Mouse (Mus musculus): ENCODE results near the gene Fam57b. TPM values are rescaled to one million over a fixed set of nuclear protein-coding genes. Genes with fewer than 3 reads are reported as not detected.

Fam57b gene
- total and polyA plus RNA-seq, 3 experiments: 0.30 TPM; not detected in 2

- H3K9me3 ChIP-seq (replicated peaks; ENCODE audit: low read length): peaks cover 4% of the 10 kb centered on the region
- TF ChIP-seq JUND (conservative IDR thresholded peaks at IDR 0.05; ENCODE audit: low read depth, low read length) (no peak), CHD2 (IDR thresholded peaks at IDR 0.05; ENCODE audit: low read length) (no peak), SMC3 (IDR thresholded peaks at IDR 0.05; ENCODE audit: low read depth, low read length) (no peak), PAX5 (IDR thresholded peaks at IDR 0.05; ENCODE audit: low read length) (no peak), MAZ (IDR thresholded peaks at IDR 0.05; ENCODE audit: low read depth, low read length) (no peak), MYC (IDR thresholded peaks at IDR 0.05; ENCODE audit: low read depth, low read length) (no peak), TBP (conservative IDR thresholded peaks at IDR 0.05; ENCODE audit: low read depth, low read length) (no peak), POLR2AphosphoS2 (IDR thresholded peaks at IDR 0.05; ENCODE audit: low read depth, low read length) (no peak), POLR2A (IDR thresholded peaks at IDR 0.05; ENCODE audit: low read depth, low read length) (no peak), USF1 (IDR thresholded peaks at IDR 0.05; ENCODE audit: low read depth, low read length) (no peak), BHLHE40 (IDR thresholded peaks at IDR 0.05; ENCODE audit: low read depth, low read length) (no peak)
- H3K27ac ChIP-seq (ENCODE audit: insufficient read depth, low read depth): no peak overlapping the region
- H3K36me3 ChIP-seq (replicated peaks in 1 of 2; ENCODE audit: control insufficient read depth in 1 of 2, insufficient read depth in 1 of 2, low read length in 1 of 2): peaks cover 0 to 4% of the 10 kb centered on the region in 2 experiments
- no peak overlapping the region for H3K4me2 ChIP-seq (ENCODE audit: insufficient read depth, low read depth, poor library complexity, severe bottlenecking)
- no peaks in the 10 kb centered on the region for H3K79me2 ChIP-seq (replicated peaks; ENCODE audit: control insufficient read depth, extremely low read depth, insufficient read depth, poor library complexity, severe bottlenecking)
- dilution Hi-C loops (cut with MboI; ENCODE audit: extremely low pct_ligation_motif_present, extremely low pct_unique_long_range_greater_than_20kb, low sequenced_read_pairs) (no loop called here), in situ Hi-C loops (cut with MboI; ENCODE audit: low pct_ligation_motif_present, low pct_unique_long_range_greater_than_20kb, low sequenced_read_pairs) (no loop called here)
- no peaks in the 10 kb centered on the region for H3K27me3 ChIP-seq (replicated peaks)
- no peak overlapping the region for H3K9ac ChIP-seq (ENCODE audit: insufficient read depth, low read depth)
- peaks cover 0 to 14% of the 10 kb centered on the region in 2 experiments; a peak in 2 of 4 replicates for H3K4me1 ChIP-seq (ENCODE audit: control insufficient read depth in 1 of 2, insufficient read depth in 2 of 2)
- no peak overlapping the region for H3K4me3 ChIP-seq (replicated peaks in 1 of 3; ENCODE audit: low read depth in 2 of 3, low read length in 2 of 3, poor library complexity in 1 of 3)
- DNase-seq (ENCODE audit: extremely low read depth): no peak
These were observed 9.5 kb downstream of the Fam57b start for GRCm38 (mm10) chr7:126806956-126807355.

- dilution Hi-C loops (cut with MboI; ENCODE audit: extremely low pct_ligation_motif_present, extremely low pct_unique_long_range_greater_than_20kb, low sequenced_read_pairs): no loop called here
These were observed 9.9 kb downstream of the Fam57b start for GRCm38 (mm10) chr7:126807405-126807804.

More at GRCm38 (mm10) chr7:126807405-126807804, 9.9 kb downstream of the Fam57b start:
- peaks cover 0 to 2% of the 10 kb centered on the region in 2 experiments for H3K36me3 ChIP-seq (replicated peaks in 1 of 2; ENCODE audit: control insufficient read depth in 1 of 2, insufficient read depth in 1 of 2, low read length in 1 of 2)
- no peak overlapping the region for H3K27ac ChIP-seq (ENCODE audit: insufficient read depth, low read depth)
- H3K4me3 ChIP-seq (replicated peaks in 1 of 3; ENCODE audit: low read depth in 2 of 3, low read length in 2 of 3, poor library complexity in 1 of 3): no peak overlapping the region
- DNase-seq (ENCODE audit: extremely low read depth): no peak
- H3K4me1 ChIP-seq (ENCODE audit: control insufficient read depth in 1 of 2, insufficient read depth in 2 of 2): peaks cover under 1 to 14% of the 10 kb centered on the region in 2 experiments; a peak in 2 of 4 replicates
- no peak overlapping the region for H3K9ac ChIP-seq (ENCODE audit: insufficient read depth, low read depth)
- no peaks in the 10 kb centered on the region for H3K27me3 ChIP-seq (replicated peaks)
- TF ChIP-seq POLR2AphosphoS2 (IDR thresholded peaks at IDR 0.05; ENCODE audit: low read depth, low read length): no peak
- no peak for TF ChIP-seq EP300 (IDR thresholded peaks at IDR 0.05; ENCODE audit: low read length)
- no peak for TF ChIP-seq MAX (IDR thresholded peaks at IDR 0.05; ENCODE audit: low read length)
- no peak for TF ChIP-seq ZC3H11A (IDR thresholded peaks at IDR 0.05; ENCODE audit: low read depth, low read length)
- no peak for TF ChIP-seq ZKSCAN1 (IDR thresholded peaks at IDR 0.05; ENCODE audit: borderline replicate concordance, low read depth, low read length)
- TF ChIP-seq BHLHE40 (IDR thresholded peaks at IDR 0.05; ENCODE audit: low read depth, low read length): no peak
- TF ChIP-seq JUND (conservative IDR thresholded peaks at IDR 0.05; ENCODE audit: low read depth, low read length): no peak
- TF ChIP-seq CTCF (conservative IDR thresholded peaks at IDR 0.05 in 1 of 2, IDR thresholded peaks at IDR 0.05 in 1 of 2; ENCODE audit: low read depth in 2 of 2, low read length in 2 of 2): no peak
- no peak for TF ChIP-seq IRF4 (IDR thresholded peaks at IDR 0.05; ENCODE audit: low read depth, low read length)
- in situ Hi-C loops (cut with MboI; ENCODE audit: low pct_ligation_motif_present, low pct_unique_long_range_greater_than_20kb, low sequenced_read_pairs): no loop called here
- peaks cover 4% of the 10 kb centered on the region for H3K9me3 ChIP-seq (replicated peaks; ENCODE audit: low read length)
- H3K4me2 ChIP-seq (ENCODE audit: insufficient read depth, low read depth, poor library complexity, severe bottlenecking): no peak overlapping the region
- H3K79me2 ChIP-seq (replicated peaks; ENCODE audit: control insufficient read depth, extremely low read depth, insufficient read depth, poor library complexity, severe bottlenecking): no peaks in the 10 kb centered on the region
